Mouse (Mus musculus) ES-Bruce4 (cell line): ENCODE measurements at regions not wholly inside any gene's neighbourhood (a gene's known extent, or its start where the extent isn't known, plus 50 kb on each side); places are given as distances from the start of the nearest gene placed in this dataset.

Experiments used
- H3K27ac ChIP-seq: 2 replicates; pipeline ENCODE4 v1.5.1; 2012; ENCODE audit warnings: low read length, inconsistent platforms; ENCODE audit not compliant: insufficient read depth
- H3K27me3 ChIP-seq: 2 replicates; pipeline ENCODE4 v1.6.1; 2012; ENCODE audit warnings: mild to moderate bottlenecking, low read length, inconsistent platforms; ENCODE audit not compliant: control insufficient read depth, poor library complexity, insufficient read depth, severe bottlenecking
- H3K36me3 ChIP-seq: 2 replicates; pipeline ENCODE4 v1.6.1; 2012; ENCODE audit warnings: inconsistent platforms, mild to moderate bottlenecking, low read length, moderate library complexity; ENCODE audit not compliant: control insufficient read depth, poor library complexity, insufficient read depth, severe bottlenecking
- H3K4me1 ChIP-seq: one replicate; pipeline ENCODE4 v1.8.1; 2011; ENCODE audit warnings: low read length; ENCODE audit not compliant: control insufficient read depth, insufficient read depth
- H3K4me3 ChIP-seq: 2 replicates; pipeline ENCODE4 v1.5.1; 2011; ENCODE audit warnings: low read depth, mild to moderate bottlenecking, low read length
- H3K9ac ChIP-seq: 2 replicates; pipeline ENCODE4 v1.6.1; 2012; ENCODE audit warnings: low read depth, mild to moderate bottlenecking, inconsistent platforms; ENCODE audit not compliant: poor library complexity, severe bottlenecking
- H3K9me3 ChIP-seq: replicated peaks from 2 replicates; pipeline ENCODE4 v1.6.1; 2012; ENCODE audit warnings: mild to moderate bottlenecking, low read length, inconsistent platforms; ENCODE audit not compliant: control insufficient read depth, poor library complexity, insufficient read depth, severe bottlenecking
- CTCF ChIP-seq: IDR thresholded peaks from one replicate; pipeline ENCODE4 v1.8.1; 2011; ENCODE audit warnings: low read depth, low read length
- EP300 ChIP-seq: IDR thresholded peaks from 2 replicates; pipeline ENCODE4 v1.6.1; 2011; ENCODE audit warnings: low read depth, low read length; ENCODE audit not compliant: insufficient read depth
- POLR2A ChIP-seq: IDR thresholded peaks from one replicate; pipeline ENCODE4 v1.8.1; 2011; ENCODE audit warnings: low read length; ENCODE audit not compliant: insufficient read depth

DNA sequence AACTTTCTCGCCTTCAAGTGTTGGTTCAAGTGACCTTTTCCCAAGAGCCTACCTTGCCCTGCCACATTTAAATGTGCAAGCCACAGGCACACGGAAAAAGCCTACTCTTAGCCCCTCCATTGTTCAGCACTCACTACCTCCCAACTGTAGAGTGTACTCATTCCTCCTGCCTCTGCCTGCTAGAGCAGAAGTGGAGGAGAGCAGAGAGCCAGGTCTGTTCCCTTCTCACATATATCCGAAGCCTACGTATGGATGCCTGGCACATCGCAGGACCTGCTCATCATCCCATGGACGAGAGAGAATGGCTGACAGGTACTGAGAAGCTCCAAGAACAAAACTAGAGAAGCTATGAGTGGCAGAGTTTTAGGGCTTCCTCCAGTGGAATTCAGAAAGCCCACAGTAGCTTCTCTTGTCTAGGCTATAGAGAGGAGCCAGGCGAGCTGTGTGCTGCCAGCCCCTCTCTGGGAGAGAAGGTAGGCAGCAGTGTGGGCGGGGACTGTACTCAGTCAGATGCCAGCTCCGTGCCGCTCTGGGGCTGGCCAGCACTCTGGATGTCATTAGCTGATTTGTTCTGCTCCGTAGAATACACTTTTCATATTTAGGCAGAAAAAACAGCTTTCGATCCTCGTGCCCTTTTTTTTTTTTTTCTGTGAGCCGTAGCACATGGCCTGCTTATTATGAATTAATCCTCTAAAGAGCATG, 86.1 kb upstream of the Pkdcc start:
- H3K27me3 ChIP-seq, result no peaks in the 10 kb centered on the region
- no peaks in the 10 kb centered on the region for H3K36me3 ChIP-seq
- H3K9ac ChIP-seq, result no peak overlapping the region
- H3K27ac ChIP-seq, result no peak overlapping the region
- TF ChIP-seq EP300, result no peak
- no peak for TF ChIP-seq POLR2A
- no peak for TF ChIP-seq CTCF
- no peaks in the 10 kb centered on the region for H3K9me3 ChIP-seq
- H3K4me1 ChIP-seq, result peaks cover 4% of the 10 kb centered on the region
- no peak overlapping the region for H3K4me3 ChIP-seq

DNA sequence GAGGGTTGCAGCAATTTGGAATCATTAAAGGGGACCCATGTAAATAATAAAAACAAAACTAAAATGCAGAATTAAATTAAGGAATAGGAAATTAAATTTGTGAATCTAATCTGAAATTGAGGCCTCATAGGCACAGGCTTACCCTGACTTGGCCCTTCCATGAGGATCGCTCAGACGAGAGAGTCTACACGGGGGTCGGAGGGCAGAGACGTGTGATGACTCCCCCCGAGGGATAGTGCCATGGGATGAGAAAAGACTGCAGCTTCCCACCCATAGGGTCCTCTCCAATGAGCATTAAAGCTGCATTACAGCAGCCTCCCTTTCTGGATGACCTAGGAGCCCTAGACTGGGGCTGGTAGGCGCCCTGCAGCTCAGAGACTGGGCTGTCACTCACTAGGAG, 85.4 kb upstream of the Pkdcc start:
- Histone ChIP-seq H3K36me3 (no peaks in the 10 kb centered on the region), H3K4me1 (no peaks in the 10 kb centered on the region), H3K9ac (no peak overlapping the region), H3K27me3 (no peaks in the 10 kb centered on the region), H3K9me3 (no peaks in the 10 kb centered on the region), H3K27ac (no peak overlapping the region), H3K4me3 (no peak overlapping the region)
- TF ChIP-seq EP300 (no peak), CTCF (no peak), POLR2A (no peak)

DNA sequence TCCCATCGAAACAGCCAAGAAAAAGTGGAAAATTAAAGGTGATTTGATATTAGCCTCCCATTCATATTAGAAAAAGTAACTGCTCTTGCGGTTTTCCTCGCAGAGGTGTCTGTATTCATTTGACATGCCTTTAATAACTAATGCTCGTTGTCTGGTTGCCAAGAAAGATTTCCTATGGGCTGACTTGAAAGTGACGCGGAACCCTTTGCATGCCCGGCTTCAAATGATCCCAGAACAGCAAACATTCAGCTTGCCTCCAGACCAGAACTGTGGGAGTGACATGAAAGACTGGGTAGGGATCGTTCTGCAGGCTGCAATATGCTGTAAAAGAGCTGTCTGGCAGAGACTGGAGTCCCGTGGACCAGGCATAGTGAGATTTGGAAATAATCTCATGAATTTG, 81.9 kb upstream of the Pkdcc start:
- Histone ChIP-seq H3K9me3 (no peaks in the 10 kb centered on the region), H3K36me3 (no peaks in the 10 kb centered on the region), H3K4me3 (no peak overlapping the region), H3K27ac (no peak overlapping the region), H3K27me3 (no peaks in the 10 kb centered on the region), H3K9ac (no peak overlapping the region), H3K4me1 (no peaks in the 10 kb centered on the region)
- TF ChIP-seq POLR2A (no peak), EP300 (no peak), CTCF (no peak)

DNA sequence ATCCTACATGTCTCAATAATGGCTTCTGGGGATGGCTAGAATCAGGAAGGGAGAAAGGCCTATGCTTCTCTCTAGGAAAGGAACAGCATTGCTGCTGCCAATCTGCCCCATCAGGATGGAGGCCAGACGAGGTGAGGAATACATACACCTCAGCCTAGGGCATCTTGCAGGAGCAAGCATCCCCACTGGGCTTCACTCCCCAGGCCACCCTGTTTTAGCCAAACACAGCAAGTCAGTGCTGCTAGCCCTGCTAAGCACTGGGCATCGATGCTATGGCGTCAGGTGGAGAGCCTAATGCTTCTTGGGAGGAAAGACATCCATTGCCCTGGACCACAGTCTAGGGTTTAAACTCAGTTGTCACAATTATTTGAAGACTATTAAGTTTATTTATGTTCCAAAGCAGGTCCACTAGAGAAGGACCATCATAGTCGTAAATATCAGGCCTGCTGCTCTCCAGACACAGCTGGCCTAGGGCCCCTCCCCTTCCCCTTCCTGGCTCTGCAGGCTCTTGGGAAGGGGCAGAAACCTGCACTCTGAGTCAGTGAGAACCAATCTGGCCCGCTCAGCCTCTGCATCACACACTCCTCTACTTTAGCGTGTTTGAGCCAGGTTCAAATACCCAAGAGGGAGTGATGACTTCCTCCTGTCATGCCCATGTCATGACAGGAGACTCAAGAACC, 79.5 kb upstream of the Pkdcc start:
- TF ChIP-seq EP300 (no peak), POLR2A (no peak), CTCF (no peak)
- no peak overlapping the region for H3K27ac ChIP-seq
- no peaks in the 10 kb centered on the region for H3K4me1 ChIP-seq

DNA sequence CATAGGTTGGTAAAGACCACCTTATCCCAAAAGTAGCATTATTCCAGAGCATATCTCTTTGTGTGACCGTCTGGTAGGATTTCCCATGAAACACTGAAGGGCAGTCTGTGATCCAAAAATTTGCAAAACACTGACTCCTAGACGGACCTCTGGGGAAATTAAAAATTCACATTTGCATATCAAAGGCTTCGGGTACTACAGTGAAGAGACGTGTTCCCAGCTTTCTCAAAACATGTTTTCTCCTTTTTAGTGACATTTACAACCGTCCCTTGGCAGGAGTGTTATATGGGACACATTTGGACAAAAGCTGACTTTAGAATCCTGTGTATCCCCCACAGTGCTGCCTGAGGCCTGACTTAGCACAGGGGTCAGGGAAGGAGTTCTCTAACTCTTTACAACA, 78.8 kb upstream of the Pkdcc start:
- no peak overlapping the region for H3K4me3 ChIP-seq
- no peaks in the 10 kb centered on the region for H3K36me3 ChIP-seq
- no peaks in the 10 kb centered on the region for H3K27me3 ChIP-seq
- H3K9me3 ChIP-seq, result no peaks in the 10 kb centered on the region
- no peaks in the 10 kb centered on the region for H3K4me1 ChIP-seq
- TF ChIP-seq POLR2A (no peak), EP300 (no peak), CTCF (no peak)
- no peak overlapping the region for H3K9ac ChIP-seq
- H3K27ac ChIP-seq, result no peak overlapping the region

More for the DNA sequence above, 79.5 kb upstream of the Pkdcc start:
- H3K9me3 ChIP-seq, result no peaks in the 10 kb centered on the region
- no peak overlapping the region for H3K4me3 ChIP-seq
- no peaks in the 10 kb centered on the region for H3K27me3 ChIP-seq
- no peak overlapping the region for H3K9ac ChIP-seq
- H3K36me3 ChIP-seq, result no peaks in the 10 kb centered on the region

DNA sequence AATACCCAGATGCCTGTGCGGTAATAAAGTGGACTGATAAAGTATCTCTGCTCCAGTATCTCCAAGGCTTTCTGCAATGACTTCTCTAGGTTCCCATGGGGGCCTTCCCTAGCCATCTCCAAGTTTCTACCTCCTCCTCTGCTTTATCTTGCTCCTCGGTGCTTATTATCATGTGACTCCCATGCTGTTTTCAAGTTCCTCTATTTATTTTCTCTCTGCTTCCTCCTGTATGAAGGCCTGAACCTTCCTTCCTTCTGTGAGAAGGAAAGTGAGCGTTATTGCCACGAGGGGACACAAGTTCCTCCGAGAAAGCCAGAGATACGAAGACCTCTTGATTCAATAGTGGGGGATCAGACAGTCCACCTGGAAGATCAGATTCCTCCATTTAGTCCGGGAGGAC, 77.4 kb upstream of the Pkdcc start:
- Histone ChIP-seq H3K4me1 (no peaks in the 10 kb centered on the region), H3K36me3 (no peaks in the 10 kb centered on the region), H3K4me3 (no peak overlapping the region), H3K9ac (no peak overlapping the region), H3K9me3 (no peaks in the 10 kb centered on the region), H3K27ac (no peak overlapping the region), H3K27me3 (no peaks in the 10 kb centered on the region)
- TF ChIP-seq POLR2A, result no peak
- no peak for TF ChIP-seq CTCF
- no peak for TF ChIP-seq EP300
